Mouse (Mus musculus) midbrain, embryonic 10.5 days (tissue): ENCODE data around the gene Gipc2. TPM values are rescaled to one million over a fixed set of nuclear protein-coding genes. Genes with fewer than 3 reads are reported as not detected.

ENCODE experiments used
- DNase-seq: peaks from one replicate; pipeline ENCODE4 v3.0.0-alpha.2; 2017; ENCODE audit warnings: low spot score
- H3K27ac ChIP-seq: fragments of 300-500 bp; sonication (generic); replicated peaks from 2 replicates; pipeline ENCODE4 v1.5.1; 2016; ENCODE audit warnings: mild to moderate bottlenecking
- H3K27me3 ChIP-seq: fragments of 300-500 bp; sonication (generic); 2 replicates; pipeline ENCODE4 v1.6.1; 2016; ENCODE audit warnings: low read depth, mild to moderate bottlenecking; ENCODE audit not compliant: poor library complexity, severe bottlenecking
- H3K36me3 ChIP-seq: fragments of 300-500 bp; sonication (generic); 2 replicates; pipeline ENCODE4 v1.6.1; 2016; ENCODE audit warnings: mild to moderate bottlenecking, moderate library complexity
- H3K4me1 ChIP-seq: fragments of 300-500 bp; sonication (generic); 2 replicates; pipeline ENCODE4 v1.6.1; 2016
- H3K4me3 ChIP-seq: fragments of 300-500 bp; sonication (generic); 2 replicates; pipeline ENCODE4 v1.5.1; 2016; ENCODE audit warnings: mild to moderate bottlenecking, moderate library complexity
- H3K9me3 ChIP-seq: fragments of 300-500 bp; sonication (generic); replicated peaks from 2 replicates; pipeline ENCODE4 v1.6.1; 2016; ENCODE audit warnings: mild to moderate bottlenecking
- WGBS: fragments of 180-500 bp; shearing (Covaris S2); methylation state at CpG from one replicate; pipeline ENCODE4 v1.1.7; 2016; 5-methylcytosine and 5-hydroxymethylcytosine counted together
- polyA plus RNA-seq: library from polyadenylated mRNA; unstranded; fragments of >200 nt; fragmentation: Nextera tagmentation; extraction: Ambion mirVana; gene quantifications from 2 replicates; pipeline ENCODE4 v1.2.1, GENCODE M21; 2016

Gene Gipc2
- polyA plus RNA-seq, 1 experiment from 2014 or later = 0.95 TPM

DNA sequence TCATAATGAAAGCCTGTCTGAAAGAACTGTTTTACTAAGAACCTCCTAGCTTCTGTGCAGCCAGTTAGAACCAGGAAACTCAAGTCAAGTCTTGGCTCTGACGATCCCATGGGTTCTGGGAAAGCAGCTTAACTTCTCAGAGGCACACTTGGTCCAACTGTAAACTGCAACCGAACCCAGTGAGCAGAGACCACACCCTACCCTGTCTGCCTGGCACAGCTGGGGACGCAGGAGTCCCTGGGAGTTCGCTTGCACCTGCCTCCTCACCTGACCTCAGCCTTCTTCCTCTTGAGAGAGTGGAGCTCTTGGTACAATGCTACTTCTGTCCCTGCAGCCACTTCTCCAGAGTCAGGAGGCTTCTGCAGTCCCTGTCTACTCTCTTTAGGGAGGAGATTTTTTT is 5.4 kb downstream of the Gipc2 start:
- Histone ChIP-seq H3K9me3 (no peaks in the 10 kb centered on the region), H3K4me1 (peaks cover 6% of the 10 kb centered on the region), H3K27ac (no peak overlapping the region), H3K27me3 (peaks cover 28% of the 10 kb centered on the region), H3K4me3 (no peak overlapping the region), H3K36me3 (no peaks in the 10 kb centered on the region)
- WGBS = 48% methylated on average over 4 of the region's 4 CpGs
- no peak for DNase-seq

DNA sequence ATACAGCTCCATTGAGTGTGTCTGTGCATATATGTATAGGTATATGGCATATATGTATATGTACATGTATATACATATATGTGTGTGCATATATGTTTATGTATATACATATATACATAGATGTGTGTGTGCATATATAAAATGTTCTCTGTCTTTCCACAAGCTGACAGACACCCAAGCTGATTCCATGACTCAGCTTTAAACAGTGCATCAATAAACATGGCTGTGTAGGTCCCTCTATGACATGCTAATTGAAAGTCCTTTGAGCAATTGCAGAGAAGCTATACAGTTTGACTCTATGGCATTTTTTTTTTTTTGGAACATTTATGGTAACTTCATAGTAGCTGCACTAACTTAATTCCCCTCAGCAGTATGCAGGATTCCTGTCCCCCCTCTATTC is 6.7 kb downstream of the Gipc2 start:
- H3K27ac ChIP-seq = no peak overlapping the region
- DNase-seq = no peak
- H3K4me3 ChIP-seq = no peak overlapping the region
- H3K36me3 ChIP-seq = no peaks in the 10 kb centered on the region
- H3K4me1 ChIP-seq = 0 out of 2 replicates have a peak, but pooled peaks cover 2% of the 10 kb centered on the region
- peaks cover 16% of the 10 kb centered on the region for H3K27me3 ChIP-seq
- no peaks in the 10 kb centered on the region for H3K9me3 ChIP-seq

DNA sequence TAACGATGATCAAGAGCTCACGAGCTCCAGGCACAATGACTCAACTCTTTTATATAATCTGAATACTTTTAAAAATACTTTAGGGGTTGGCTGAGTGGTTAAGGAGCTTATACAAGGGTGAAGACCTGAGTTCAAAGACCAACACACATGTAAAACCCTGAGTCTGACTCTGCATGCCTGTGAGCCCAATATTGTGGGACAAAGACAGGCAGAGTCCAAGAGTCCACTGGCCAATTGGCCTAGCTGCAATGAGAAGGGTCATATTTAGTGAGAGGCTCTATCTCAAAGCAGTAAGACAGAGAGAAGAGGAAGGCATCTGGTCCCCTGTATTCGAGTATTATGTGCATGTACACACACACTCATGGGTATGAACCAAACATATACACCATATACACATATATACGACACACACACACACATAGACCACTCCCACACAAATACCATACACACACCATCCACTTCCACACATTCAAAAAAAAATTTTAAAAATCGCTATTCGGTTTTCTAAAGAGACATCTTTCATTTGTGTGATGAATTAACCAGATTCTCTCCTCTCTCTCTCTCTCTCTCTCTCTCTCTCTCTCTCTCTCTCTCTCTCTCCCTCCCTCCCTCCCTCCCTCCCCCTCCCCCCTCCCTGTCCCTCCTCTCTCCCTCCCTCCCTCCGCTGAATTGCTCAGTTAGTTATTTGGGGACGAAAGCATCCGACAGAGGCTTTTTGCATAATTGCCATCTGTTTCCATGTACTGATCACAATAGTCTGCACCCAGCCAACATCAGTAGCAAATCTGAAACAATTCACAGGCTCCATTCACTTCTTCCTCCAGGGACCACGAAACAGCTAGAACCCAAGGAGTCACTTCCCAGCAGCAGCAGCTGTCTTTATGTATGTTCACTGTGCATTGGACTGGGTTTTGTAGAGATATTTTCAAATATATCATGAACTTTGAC is 7.4 kb downstream of the Gipc2 start:
- Histone ChIP-seq H3K4me1 (0 out of 2 replicates have a peak, but pooled peaks cover 2% of the 10 kb centered on the region), H3K4me3 (no peak overlapping the region), H3K27me3 (peaks cover 11% of the 10 kb centered on the region; the same call in 1 of the 2 replicates), H3K27ac (no peak overlapping the region), H3K36me3 (no peaks in the 10 kb centered on the region), H3K9me3 (no peaks in the 10 kb centered on the region)
- DNase-seq = no peak
- WGBS = 81% methylated on average over 10 of the region's 10 CpGs

DNA sequence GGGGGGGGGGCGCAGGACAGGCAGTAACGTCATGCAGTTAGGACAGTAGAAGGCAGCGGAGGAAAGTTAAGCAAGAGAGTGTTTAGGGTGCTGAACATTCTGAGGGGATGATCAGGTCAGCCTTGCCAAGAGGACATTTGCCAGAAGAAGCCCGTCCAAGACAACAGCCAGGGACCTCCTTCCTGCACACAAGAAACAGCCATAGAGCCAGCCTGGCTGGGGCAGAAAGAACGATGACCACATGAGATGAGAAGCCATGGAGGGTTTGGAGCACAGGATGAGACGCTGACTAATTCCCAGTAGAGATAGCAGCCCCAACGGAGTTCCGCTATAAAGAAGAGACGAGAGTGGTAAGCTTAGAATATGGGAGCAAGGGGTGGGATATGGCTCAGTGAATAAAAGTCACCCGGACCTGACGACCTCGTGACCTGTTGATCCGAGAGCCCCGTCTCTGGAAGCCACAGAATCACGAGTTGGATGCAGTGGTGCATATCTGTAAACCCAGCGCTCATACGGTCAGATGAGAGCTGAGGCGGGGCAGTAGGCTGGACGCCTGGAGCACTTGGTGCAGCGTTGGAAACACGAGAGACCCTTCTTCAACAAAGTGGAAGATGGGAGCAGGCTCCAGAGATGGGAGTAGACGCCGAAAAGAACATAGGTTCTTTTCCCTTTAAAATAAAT is 9.1 kb downstream of the Gipc2 start:
- Histone ChIP-seq H3K9me3 (no peaks in the 10 kb centered on the region), H3K36me3 (no peaks in the 10 kb centered on the region), H3K27ac (no peak overlapping the region), H3K4me1 (peaks cover 4% of the 10 kb centered on the region; the same call in 1 of the 2 replicates), H3K4me3 (no peak overlapping the region), H3K27me3 (0 out of 2 replicates have a peak, but pooled peaks cover 6% of the 10 kb centered on the region)
- DNase-seq = no peak
- 65% methylated on average over 23 of the region's 23 CpGs for WGBS

DNA sequence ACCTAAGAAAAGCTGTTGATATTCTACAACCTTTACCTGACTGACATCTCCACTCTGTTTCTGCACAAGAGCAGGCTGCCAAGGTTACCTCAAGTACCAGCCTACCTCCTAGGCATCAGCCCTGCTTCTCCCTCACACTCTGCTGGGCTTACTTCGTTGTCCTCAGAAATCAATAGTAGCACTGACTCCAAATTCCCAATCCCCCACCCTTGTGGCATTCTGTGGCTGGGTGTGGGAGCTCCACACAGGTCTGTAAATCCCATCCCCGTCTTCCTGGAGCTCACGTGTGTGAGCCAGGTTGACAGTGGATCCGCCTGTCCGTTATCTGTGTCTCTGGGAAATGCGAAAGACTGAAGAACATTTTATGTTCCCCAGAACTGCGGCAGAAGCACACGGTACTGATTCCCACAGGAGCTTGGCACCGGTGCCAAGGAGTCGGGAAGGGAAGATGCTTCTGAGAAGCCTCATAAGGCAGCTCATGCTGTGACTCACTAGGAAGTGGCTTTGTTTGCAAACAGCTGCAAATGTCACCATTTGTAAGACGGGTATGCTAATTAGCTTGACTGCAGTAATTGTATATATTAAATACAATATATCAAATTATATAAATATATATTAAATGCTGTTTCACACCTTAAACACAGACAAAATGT is 10.6 kb downstream of the Gipc2 start:
- no peaks in the 10 kb centered on the region for H3K9me3 ChIP-seq
- no peaks in the 10 kb centered on the region for H3K36me3 ChIP-seq
- H3K27me3 ChIP-seq = 0 out of 2 replicates have a peak, but pooled peaks cover 1% of the 10 kb centered on the region
- peaks cover 5% of the 10 kb centered on the region; the same call in 1 of the 2 replicates for H3K4me1 ChIP-seq
- 57% methylated on average over 11 of the region's 11 CpGs for WGBS
- no peak overlapping the region for H3K4me3 ChIP-seq
- no peak for DNase-seq
- H3K27ac ChIP-seq = no peak overlapping the region

DNA sequence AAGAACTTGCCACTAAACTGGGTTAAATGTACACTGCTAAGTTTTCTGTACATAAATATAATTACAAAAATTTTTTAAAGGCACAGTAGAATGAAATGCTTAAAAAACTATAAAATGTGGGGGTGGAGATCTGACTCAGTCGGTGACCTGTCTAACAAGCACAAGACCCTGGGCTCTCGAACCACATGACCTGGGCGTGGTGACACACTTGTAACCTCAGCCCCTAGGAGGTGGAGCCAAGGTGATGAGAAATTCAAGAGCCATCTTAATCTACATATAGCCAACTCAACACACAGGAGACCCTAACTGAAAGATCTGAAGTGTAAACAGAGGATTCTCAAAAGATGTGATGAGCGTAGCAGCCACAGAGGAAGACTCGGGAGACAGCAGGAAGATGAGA is 11.9 kb downstream of the Gipc2 start:
- no peak for DNase-seq
- 87% methylated on average over 5 of the region's 5 CpGs for WGBS
- H3K36me3 ChIP-seq = no peaks in the 10 kb centered on the region
- no peaks in the 10 kb centered on the region for H3K27me3 ChIP-seq
- H3K4me1 ChIP-seq = peaks cover 5% of the 10 kb centered on the region; the same call in 1 of the 2 replicates
- no peaks in the 10 kb centered on the region for H3K9me3 ChIP-seq
- no peak overlapping the region for H3K4me3 ChIP-seq
- no peak overlapping the region for H3K27ac ChIP-seq

DNA sequence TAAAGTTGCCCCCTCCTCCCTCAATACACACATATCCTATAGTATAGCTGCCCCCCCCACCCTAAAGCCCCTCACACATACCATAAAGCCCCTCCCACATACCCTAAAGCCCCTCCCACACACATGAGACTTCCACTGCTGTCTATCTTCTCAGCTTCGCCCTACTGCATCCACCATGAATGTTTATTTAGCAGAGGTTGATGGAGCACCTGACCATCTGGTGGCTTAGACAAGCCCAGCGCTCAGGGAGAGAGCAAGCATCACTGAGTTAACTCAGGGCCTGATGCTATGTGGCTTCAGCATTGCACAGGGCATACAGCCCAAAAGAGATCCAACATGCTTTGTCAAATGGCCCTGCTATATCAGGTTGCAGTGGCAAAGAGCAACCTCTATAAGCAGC is 12.9 kb downstream of the Gipc2 start:
- Histone ChIP-seq H3K4me1 (peaks cover 5% of the 10 kb centered on the region; the same call in 1 of the 2 replicates), H3K9me3 (no peaks in the 10 kb centered on the region), H3K36me3 (no peaks in the 10 kb centered on the region), H3K27me3 (no peaks in the 10 kb centered on the region), H3K4me3 (no peak overlapping the region), H3K27ac (no peak overlapping the region)
- DNase-seq = no peak
- WGBS = 91% methylated on average over 2 of the region's 2 CpGs

DNA sequence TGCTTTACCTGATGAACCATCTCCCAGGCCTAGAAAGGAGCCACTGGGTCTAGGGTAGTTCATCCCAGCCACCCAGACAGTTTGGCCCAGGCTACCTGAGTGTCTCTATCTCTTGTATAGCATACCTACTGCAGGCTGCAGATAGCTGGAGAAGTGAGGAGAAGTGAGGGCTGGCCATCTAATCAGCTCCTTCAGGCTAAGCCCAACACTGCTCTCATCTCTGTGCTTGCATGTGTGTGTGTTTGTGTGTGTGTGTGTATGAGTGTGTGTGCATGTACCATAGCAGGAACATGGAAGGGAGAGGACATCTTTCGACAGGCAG is 13.6 kb downstream of the Gipc2 start:
- WGBS = 84% methylated on average over 1 of the region's 1 CpGs
- no peaks in the 10 kb centered on the region for H3K9me3 ChIP-seq
- H3K27ac ChIP-seq = no peak overlapping the region
- H3K27me3 ChIP-seq = no peaks in the 10 kb centered on the region
- no peak for DNase-seq
- peaks cover 5% of the 10 kb centered on the region; the same call in 1 of the 2 replicates for H3K4me1 ChIP-seq
- no peaks in the 10 kb centered on the region for H3K36me3 ChIP-seq
- no peak overlapping the region for H3K4me3 ChIP-seq

DNA sequence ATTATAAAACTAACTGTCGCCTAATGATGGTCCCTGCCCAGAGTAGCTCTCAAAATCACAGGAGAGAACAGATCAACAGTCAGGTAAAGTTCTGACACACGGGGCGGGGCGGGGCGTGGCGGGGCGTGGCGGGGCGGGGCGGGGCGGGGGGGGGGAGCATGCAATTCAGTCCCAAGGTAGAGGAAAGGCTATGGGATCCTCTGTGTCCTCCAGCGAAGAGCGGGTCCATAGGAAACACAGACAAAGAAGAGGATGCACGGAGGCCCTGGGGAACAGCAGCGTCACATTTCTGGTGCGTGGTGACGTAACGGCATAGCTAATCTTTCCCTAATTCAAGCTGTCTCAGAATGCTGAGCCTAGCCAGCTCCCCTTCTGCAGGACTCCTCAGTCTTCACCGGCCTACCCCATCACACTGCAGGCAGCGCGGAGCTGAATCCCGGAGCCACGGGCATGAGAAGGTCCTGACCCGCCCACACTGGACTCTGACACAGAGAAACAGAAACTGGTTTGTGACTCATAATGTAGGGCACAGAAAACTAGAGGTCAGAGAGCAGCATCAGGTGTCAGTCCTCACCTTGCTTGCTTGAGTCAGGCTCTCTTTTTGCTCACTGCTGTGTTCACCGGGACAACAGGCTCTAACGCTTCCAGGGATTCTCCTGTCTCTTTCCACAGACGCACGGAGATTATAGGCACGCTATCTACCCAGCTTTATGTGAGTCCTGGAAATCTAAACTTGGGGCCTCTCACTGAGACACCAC is 14.1 kb downstream of the Gipc2 start:
- peak; percentile 18 for DNase-seq
- no peaks in the 10 kb centered on the region for H3K27me3 ChIP-seq
- no peak overlapping the region for H3K27ac ChIP-seq
- peak overlapping the region; percentile 30 for H3K4me3 ChIP-seq
- H3K36me3 ChIP-seq = no peaks in the 10 kb centered on the region
- 65% methylated on average over 29 of the region's 29 CpGs for WGBS
- peaks cover 5% of the 10 kb centered on the region; the same call in 1 of the 2 replicates for H3K4me1 ChIP-seq
- no peaks in the 10 kb centered on the region for H3K9me3 ChIP-seq

DNA sequence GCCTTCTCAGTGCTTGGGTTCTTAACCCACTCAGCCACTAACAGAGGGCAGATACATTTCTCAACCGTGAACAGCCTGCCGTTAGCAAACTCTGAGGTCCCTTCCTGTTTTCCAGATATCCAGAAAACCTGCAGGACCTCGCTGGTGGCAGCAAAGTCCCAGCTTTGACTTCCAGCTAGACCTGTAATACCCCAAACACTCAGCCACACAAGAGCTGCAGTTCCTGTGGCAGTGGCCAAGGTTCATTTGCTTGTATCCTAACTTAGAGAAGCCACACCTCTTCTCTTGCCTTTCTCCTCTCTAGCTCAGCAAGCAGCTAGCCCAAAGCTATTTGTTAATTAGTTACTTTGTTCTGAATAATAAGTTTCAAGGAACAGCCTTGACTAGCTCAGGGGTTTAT is 16.2 kb downstream of the Gipc2 start:
- no peaks in the 10 kb centered on the region for H3K27me3 ChIP-seq
- H3K27ac ChIP-seq = no peak overlapping the region
- peaks cover 9% of the 10 kb centered on the region for H3K4me1 ChIP-seq
- 79% methylated on average over 3 of the region's 3 CpGs for WGBS
- H3K9me3 ChIP-seq = no peaks in the 10 kb centered on the region
- H3K36me3 ChIP-seq = no peaks in the 10 kb centered on the region
- no peak for DNase-seq
- H3K4me3 ChIP-seq = no peak overlapping the region

DNA sequence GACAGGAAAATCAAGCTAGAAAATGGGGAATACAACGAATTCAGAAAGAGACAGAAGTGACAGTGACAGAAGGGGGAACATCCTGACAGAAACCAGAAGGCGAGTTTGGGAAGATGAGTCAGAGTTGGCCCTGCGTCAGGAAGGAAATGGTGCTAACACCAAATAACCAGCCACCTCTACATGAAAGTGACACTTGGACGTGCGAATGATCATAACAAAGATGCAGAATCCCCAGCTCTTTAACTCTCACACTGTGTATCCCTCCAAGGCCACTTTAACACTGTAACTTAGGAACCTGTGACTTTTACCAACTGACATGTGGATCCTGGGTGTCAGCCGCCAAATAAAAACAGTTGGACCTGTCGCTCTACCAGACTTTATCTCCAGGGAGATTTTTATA is 16.6 kb downstream of the Gipc2 start:
- no peak overlapping the region for H3K27ac ChIP-seq
- H3K36me3 ChIP-seq = no peaks in the 10 kb centered on the region
- DNase-seq = no peak
- H3K4me1 ChIP-seq = peaks cover 10% of the 10 kb centered on the region
- WGBS = 82% methylated on average over 7 of the region's 7 CpGs
- H3K27me3 ChIP-seq = no peaks in the 10 kb centered on the region
- no peak overlapping the region for H3K4me3 ChIP-seq
- no peaks in the 10 kb centered on the region for H3K9me3 ChIP-seq
